Mouse (Mus musculus): Measurements from ENCODE around the gene Opn1sw.
"Not testable (repeated sequence)": the region's sequence is repeated elsewhere in the genome, so short reads cannot be mapped to it uniquely, and the experiment has no call there.

Gene Opn1sw

GRCm38 (mm10) chr6:29396714-29397540 is 8.7 kb upstream of the Opn1sw start:
- DNase-seq (ENCODE audit: low spot score) = peak; percentile 52

- DNase-seq (ENCODE audit: low spot score) = peak; percentile 82
Measured at GRCm38 (mm10) chr6:29395910-29396713, 7.8 kb upstream of the Opn1sw start, which contains the start of gene Ccdc136. Ccdc136 (plus strand) TSS chr6:29396309.

GRCm38 (mm10) chr6:29394286-29394685 is 6.0 kb upstream of the Opn1sw start:
- DNase-seq (ENCODE audit: low spot score) = no peak

DNA sequence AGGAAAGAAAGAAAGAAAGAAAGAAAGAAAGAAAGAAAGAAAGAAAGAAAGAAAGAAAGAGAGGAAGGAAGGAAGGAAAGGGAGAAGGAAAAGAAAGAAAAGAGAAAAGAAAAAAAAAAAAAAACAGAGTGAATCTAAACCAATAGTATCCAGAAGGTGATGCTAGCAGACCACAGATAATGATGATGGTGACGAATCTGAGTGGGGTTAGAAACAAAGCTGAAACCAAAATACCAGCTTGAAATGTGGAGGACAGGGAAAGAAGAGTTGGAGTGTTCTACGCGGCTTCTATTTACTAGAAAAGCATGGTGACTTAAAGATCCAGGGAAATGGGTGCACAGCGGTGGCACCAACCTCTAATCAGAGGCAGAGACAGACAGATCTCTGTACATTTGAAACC is 3.5 kb upstream of the Opn1sw start:
- no peak for DNase-seq (ENCODE audit: low spot score)

GRCm38 (mm10) chr6:29391241-29391640 is 3.0 kb upstream of the Opn1sw start:
- DNase-seq (ENCODE audit: low spot score) = not testable (repeated sequence)

DNA sequence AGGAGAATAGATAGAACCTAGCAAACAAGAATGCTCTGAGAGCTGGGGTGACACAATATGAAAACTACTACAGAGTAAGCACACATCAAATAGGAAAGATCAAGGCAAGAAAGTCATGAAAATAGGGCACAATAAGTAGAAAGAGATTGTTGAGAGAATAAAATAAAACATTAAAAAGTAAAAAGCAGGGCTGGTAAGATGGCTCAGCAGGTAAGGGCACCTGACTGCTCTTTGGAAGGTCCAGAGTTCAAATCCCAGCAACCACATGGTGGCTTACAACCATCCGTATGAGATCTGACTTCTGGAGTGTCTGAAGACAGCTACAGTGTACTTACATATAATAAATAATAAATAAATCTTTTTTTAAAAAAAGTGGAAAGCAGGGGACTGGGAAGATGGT is 2.2 kb upstream of the Opn1sw start:
- DNase-seq (ENCODE audit: low spot score) = not testable (repeated sequence)

DNA sequence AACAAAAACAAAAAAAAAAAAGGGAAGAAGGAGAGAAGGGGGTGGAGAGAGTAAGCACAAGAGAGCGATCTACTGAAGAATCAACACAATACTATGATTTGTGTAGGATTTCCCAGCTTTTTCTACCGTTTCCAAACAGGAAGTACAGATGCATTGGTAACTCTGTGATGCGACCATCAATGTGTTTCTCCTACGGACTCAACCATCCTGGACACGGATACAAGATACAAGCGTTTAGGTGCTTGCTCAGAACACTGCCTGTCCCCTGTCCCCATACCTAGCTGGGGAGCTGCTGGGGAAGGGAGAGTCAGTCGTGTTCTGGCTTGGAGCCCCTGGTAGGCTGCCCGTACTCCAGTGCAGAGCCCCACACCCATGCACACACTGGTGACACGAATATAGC is 1.2 kb upstream of the Opn1sw start:
- no peak for DNase-seq (ENCODE audit: low spot score)

DNA sequence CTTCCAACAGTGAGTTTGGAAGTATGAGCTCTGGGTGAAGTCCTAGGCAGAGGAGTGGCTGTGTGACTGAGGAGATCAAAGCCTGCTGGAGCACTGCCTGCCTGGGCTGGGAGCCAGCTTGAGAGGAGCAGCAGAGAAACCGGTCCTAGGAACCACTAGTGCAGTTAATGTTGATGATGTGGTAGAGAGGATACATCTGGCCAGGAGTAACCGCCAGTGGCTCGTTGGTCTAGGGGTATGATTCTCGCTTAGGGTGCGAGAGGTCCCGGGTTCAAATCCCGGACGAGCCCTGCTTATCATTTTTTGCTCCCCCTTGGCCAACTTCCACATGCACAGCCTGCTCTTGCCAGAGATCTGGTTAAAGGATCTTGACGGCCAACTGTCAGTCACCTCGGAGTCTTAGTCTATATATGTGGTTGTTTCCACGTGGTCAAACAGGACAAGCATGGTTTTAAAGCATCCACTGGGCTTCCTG is 375 bp upstream of the Opn1sw start:
- peak; percentile 73 for DNase-seq (ENCODE audit: low spot score)

DNA sequence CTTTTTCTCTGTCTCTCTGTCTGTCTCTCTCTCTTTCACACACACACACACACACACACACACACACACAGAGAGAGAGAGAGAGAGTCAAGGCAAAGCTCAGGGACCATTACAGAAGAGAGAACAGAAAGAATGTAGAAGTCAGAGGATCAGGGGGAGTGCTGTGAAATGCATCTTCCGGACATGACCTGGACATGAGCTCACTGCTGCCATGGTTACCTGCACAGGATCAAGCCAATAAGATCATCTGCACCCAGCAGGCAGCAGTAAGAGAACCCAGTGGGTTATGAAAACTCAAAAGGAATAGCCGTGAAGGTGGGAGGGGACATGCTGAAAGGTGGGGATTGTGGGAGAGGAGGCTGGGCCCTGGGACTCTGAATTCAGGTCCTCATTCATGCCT is 5.8 kb downstream of the Opn1sw start:
- DNase-seq (ENCODE audit: low spot score) = no peak

DNA sequence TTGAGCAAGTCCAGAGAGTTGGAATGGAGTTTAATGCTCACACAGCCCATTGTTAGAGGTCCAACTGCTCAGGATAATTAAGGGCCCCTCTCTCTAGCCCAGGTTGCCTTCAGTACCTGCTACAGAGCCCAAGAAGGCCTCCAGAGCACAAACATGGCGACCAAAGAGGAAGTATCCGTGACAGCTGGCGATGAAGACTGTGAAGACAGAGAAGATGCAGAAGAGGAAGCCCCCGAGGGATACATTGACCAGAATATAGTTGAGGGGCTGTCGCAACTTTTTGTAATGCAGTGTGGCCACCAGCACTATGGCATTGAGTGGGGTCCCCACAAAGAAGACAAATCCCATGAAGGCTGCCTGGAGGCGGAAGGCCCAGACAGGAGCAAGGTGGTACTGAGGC is 8.3 kb downstream of the Opn1sw start:
- DNase-seq (ENCODE audit: low spot score) = no peak

GRCm38 (mm10) chr6:29378678-29379077 is 9.6 kb downstream of the Opn1sw start:
- no peak for DNase-seq (ENCODE audit: low spot score)

DNA sequence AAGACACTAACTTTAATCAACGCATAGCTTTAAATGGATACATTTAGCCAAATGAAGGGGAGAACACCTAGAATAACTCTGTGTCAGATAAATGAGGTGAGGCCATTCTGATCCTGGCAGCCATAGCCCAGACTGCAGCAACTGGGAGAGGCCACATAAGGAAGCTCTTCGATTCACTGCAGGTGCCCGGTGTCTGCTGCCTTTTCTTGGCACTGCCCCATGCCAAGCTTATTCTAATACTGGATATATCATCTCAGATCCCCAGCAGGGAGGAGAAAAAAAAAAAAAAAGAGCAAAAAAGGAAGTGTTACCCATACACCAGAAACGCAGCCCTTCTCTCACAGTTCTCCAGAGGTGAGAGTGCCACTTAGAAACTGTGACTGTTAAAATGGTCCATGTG is 10.9 kb downstream of the Opn1sw start:
- no peak for DNase-seq (ENCODE audit: low spot score)

- DNase-seq (ENCODE audit: low spot score) = no peak
Measured at GRCm38 (mm10) chr6:29365277-29365676, 23.0 kb downstream of the Opn1sw start.

GRCm38 (mm10) chr6:29363129-29363515 is 25.1 kb downstream of the Opn1sw start:
- DNase-seq (ENCODE audit: low spot score) = no peak

- DNase-seq (ENCODE audit: low spot score) = peak; percentile 33
Measured at GRCm38 (mm10) chr6:29362246-29363128, 25.8 kb downstream of the Opn1sw start.

GRCm38 (mm10) chr6:29360211-29360610 is 28.1 kb downstream of the Opn1sw start:
- DNase-seq (ENCODE audit: low spot score) = no peak

GRCm38 (mm10) chr6:29359386-29359785 is 28.9 kb downstream of the Opn1sw start:
- DNase-seq (ENCODE audit: low spot score) = no peak

DNA sequence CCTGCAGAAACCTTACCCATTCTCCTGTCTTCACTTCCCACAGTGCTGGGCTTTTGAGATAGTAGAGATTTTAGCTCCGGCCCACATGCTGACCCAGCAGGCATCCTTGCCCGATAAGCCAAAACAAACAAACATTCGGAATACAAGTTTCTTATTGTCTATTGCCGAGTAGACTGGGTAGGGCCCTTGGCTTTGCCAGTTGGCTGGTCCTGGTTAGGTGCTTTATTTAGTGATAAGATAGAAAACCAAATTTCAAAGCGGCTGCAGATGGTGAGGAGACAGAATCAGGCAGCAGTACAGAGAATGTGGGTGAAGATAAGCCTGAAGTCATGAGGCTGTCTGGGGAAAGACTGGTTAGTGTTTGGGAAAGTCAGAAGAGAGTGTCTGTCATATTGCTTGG is 35.5 kb downstream of the Opn1sw start:
- DNase-seq (ENCODE audit: low spot score) = no peak

DNA sequence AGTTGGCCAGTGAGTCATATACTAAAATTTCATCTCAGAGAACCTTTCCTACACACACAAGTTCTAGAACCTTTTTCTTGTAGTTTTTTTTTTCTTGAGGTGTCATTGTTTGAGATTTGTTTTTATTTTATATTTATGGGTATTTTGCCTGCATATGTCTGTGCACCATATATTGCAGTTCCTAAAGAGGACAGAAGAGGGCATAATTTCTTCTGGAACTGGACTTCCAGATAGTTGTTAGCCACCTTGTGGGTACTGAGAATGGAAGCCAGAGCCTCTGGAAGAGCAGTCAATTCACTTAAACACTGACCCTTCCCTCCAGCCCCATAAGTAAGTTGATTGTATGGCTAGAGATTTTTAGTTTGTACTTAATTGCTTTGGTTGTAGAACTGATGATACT is 36.7 kb downstream of the Opn1sw start:
- peak; percentile 27 for DNase-seq (ENCODE audit: low spot score)

- no peak for DNase-seq (ENCODE audit: low spot score)
Measured at GRCm38 (mm10) chr6:29348371-29348724, 39.9 kb downstream of the Opn1sw start.

DNA sequence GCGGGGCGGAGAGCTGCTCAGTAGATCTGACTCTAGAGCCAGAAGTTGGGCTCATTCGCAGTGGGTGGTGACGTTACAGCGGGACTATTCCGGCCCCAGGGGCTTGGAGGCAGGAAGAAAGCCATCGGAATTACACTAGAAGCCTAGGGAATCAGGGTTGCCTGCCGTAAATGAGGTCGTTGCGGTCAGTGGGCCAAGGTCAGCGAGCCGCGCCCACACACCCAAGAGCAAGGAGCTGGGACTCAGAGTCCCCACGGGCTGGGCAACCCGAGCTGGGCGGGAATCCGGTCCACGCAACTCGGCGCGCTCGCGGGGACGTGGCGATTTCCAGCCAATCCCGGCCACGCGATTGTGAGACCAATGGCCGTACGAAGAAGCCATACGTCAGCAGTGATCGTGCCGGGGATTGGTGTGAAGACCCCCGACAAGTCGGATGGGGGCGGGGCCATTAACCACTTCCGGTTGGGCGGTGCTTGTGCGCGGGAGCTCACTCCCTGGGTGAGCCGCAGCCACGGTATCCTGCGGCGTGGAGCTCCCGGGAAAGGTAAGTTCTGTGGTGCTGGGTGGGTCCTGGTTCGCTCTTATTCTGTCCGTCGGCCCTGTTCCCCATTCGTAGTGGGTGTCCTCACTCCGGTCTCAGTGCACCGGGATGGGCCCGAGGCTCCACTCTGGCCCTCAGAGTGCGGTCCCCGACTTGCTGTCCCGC is 40.5 kb downstream of the Opn1sw start, which contains the start of gene Calu:
Gene Calu, plus strand, starts transcription at position 405 of the 706 bp plus-strand sequence.
- DNase-seq (ENCODE audit: low spot score) = peak; percentile 100

Measured in embryo, embryonic 10.5 days (tissue).